Mouse (Mus musculus) megakaryocyte, embryonic 14.5 days (primary cell): ENCODE data around the gene Isyna1.

ENCODE experiments used
- FLI1 ChIP-seq: IDR thresholded peaks from 2 replicates; pipeline ENCODE4 v1.6.1; 2012; ENCODE audit warnings: low read length, inconsistent platforms, mixed read lengths
- GATA1 ChIP-seq: IDR thresholded peaks from 3 replicates; pipeline ENCODE4 v1.6.1; 2012; ENCODE audit warnings: mixed read lengths, low read length, inconsistent platforms, borderline replicate concordance

GRCm38 (mm10) chr8:70598283-70598682 lies 4.1 kb downstream of the Isyna1 start:
- no peak for TF ChIP-seq GATA1
- no peak for TF ChIP-seq FLI1
